Mouse (Mus musculus): ENCODE measurements at regions not wholly inside any gene's neighbourhood (a gene's known extent, or its start where the extent isn't known, plus 50 kb on each side); places are given as distances from the start of the nearest gene placed in this dataset.
A peak's percentile ranks its signal among the peaks of the same experiment; 100 is the strongest.

- Histone ChIP-seq H3K27me3 (replicated peaks; ENCODE audit: control insufficient read depth, insufficient read depth, low read length) (0 out of 2 replicates have a peak, but pooled peaks cover 3% of the 10 kb centered on the region), H3K4me2 (replicated peaks; ENCODE audit: low read depth) (no peak overlapping the region), H3K4me1 (replicated peaks; ENCODE audit: control insufficient read depth, insufficient read depth, low read length) (no peaks in the 10 kb centered on the region), H3K4me3 (ENCODE audit: low read depth, low read length) (no peak overlapping the region), H3K9ac (ENCODE audit: low read depth, low read length) (no peak overlapping the region), H3K36me3 (ENCODE audit: control insufficient read depth, insufficient read depth) (no peaks in the 10 kb centered on the region), H3K9me3 (ENCODE audit: control insufficient read depth) (no peaks in the 10 kb centered on the region), H3K27ac (ENCODE audit: low read depth, low read length) (no peak overlapping the region)
- WGBS: 60% methylated on average over 10 of the region's 10 CpGs
- no peak for ATAC-seq
- TF ChIP-seq CTCF (IDR thresholded peaks at IDR 0.05; ENCODE audit: low read depth): no peak
Measured at GRCm38 (mm10) chr17:85876853-85877252, 188.8 kb upstream of the Six2 start.

GRCm38 (mm10) chr17:85873853-85874586 lies 185.9 kb upstream of the Six2 start:
- H3K9me3 ChIP-seq (ENCODE audit: control insufficient read depth): no peaks in the 10 kb centered on the region
- no peak overlapping the region for H3K9ac ChIP-seq (ENCODE audit: low read depth, low read length)
- no peak overlapping the region for H3K4me3 ChIP-seq (ENCODE audit: low read depth, low read length)
- no peak for TF ChIP-seq CTCF (IDR thresholded peaks at IDR 0.05; ENCODE audit: low read depth)
- H3K4me1 ChIP-seq (replicated peaks; ENCODE audit: control insufficient read depth, insufficient read depth, low read length): no peaks in the 10 kb centered on the region
- peak overlapping the region; percentile 14; the same call in 1 of the 2 replicates for H3K4me2 ChIP-seq (replicated peaks; ENCODE audit: low read depth)
- no peak overlapping the region for H3K27ac ChIP-seq (ENCODE audit: low read depth, low read length)
- WGBS: 30% methylated on average over 13 of the region's 13 CpGs
- H3K27me3 ChIP-seq (replicated peaks; ENCODE audit: control insufficient read depth, insufficient read depth, low read length): 0 out of 2 replicates have a peak, but pooled peaks cover 3% of the 10 kb centered on the region
- no peaks in the 10 kb centered on the region for H3K36me3 ChIP-seq (ENCODE audit: control insufficient read depth, insufficient read depth)
- ATAC-seq: no peak

- ATAC-seq: no peak
- H3K4me1 ChIP-seq (replicated peaks; ENCODE audit: control insufficient read depth, insufficient read depth, low read length): no peaks in the 10 kb centered on the region
- H3K4me3 ChIP-seq (ENCODE audit: low read depth, low read length): no peak overlapping the region
- no peak overlapping the region for H3K4me2 ChIP-seq (replicated peaks; ENCODE audit: low read depth)
- H3K27ac ChIP-seq (ENCODE audit: low read depth, low read length): no peak overlapping the region
- H3K27me3 ChIP-seq (replicated peaks; ENCODE audit: control insufficient read depth, insufficient read depth, low read length): 0 out of 2 replicates have a peak, but pooled peaks cover 3% of the 10 kb centered on the region
- no peaks in the 10 kb centered on the region for H3K36me3 ChIP-seq (ENCODE audit: control insufficient read depth, insufficient read depth)
- H3K9me3 ChIP-seq (ENCODE audit: control insufficient read depth): no peaks in the 10 kb centered on the region
- WGBS: 58% methylated on average over 6 of the region's 6 CpGs
- no peak for TF ChIP-seq CTCF (IDR thresholded peaks at IDR 0.05; ENCODE audit: low read depth)
- no peak overlapping the region for H3K9ac ChIP-seq (ENCODE audit: low read depth, low read length)
Measured at GRCm38 (mm10) chr17:85872903-85873413, 184.9 kb upstream of the Six2 start.

- H3K4me2 ChIP-seq (replicated peaks; ENCODE audit: low read depth): no peak overlapping the region
- no peak overlapping the region for H3K9ac ChIP-seq (ENCODE audit: low read depth, low read length)
- no peaks in the 10 kb centered on the region for H3K4me1 ChIP-seq (replicated peaks; ENCODE audit: control insufficient read depth, insufficient read depth, low read length)
- TF ChIP-seq CTCF (IDR thresholded peaks at IDR 0.05; ENCODE audit: low read depth): no peak
- H3K4me3 ChIP-seq (ENCODE audit: low read depth, low read length): no peak overlapping the region
- 62% methylated on average over 8 of the region's 8 CpGs for WGBS
- no peaks in the 10 kb centered on the region for H3K36me3 ChIP-seq (ENCODE audit: control insufficient read depth, insufficient read depth)
- no peak for ATAC-seq
- no peak overlapping the region for H3K27ac ChIP-seq (ENCODE audit: low read depth, low read length)
- H3K9me3 ChIP-seq (ENCODE audit: control insufficient read depth): no peaks in the 10 kb centered on the region
- 0 out of 2 replicates have a peak, but pooled peaks cover 3% of the 10 kb centered on the region for H3K27me3 ChIP-seq (replicated peaks; ENCODE audit: control insufficient read depth, insufficient read depth, low read length)
Measured at GRCm38 (mm10) chr17:85870406-85870805, 182.3 kb upstream of the Six2 start.

GRCm38 (mm10) chr17:85869179-85869578 lies 181.1 kb upstream of the Six2 start:
- Histone ChIP-seq H3K27me3 (replicated peaks; ENCODE audit: control insufficient read depth, insufficient read depth, low read length) (no peaks in the 10 kb centered on the region), H3K9me3 (ENCODE audit: control insufficient read depth) (no peaks in the 10 kb centered on the region), H3K36me3 (ENCODE audit: control insufficient read depth, insufficient read depth) (no peaks in the 10 kb centered on the region), H3K4me1 (replicated peaks; ENCODE audit: control insufficient read depth, insufficient read depth, low read length) (no peaks in the 10 kb centered on the region), H3K9ac (ENCODE audit: low read depth, low read length) (no peak overlapping the region), H3K4me3 (ENCODE audit: low read depth, low read length) (no peak overlapping the region), H3K4me2 (replicated peaks; ENCODE audit: low read depth) (no peak overlapping the region), H3K27ac (ENCODE audit: low read depth, low read length) (no peak overlapping the region)
- ATAC-seq: no peak
- TF ChIP-seq CTCF (IDR thresholded peaks at IDR 0.05; ENCODE audit: low read depth): no peak
- 49% methylated on average over 5 of the region's 5 CpGs for WGBS

- ATAC-seq: no peak
- 72% methylated on average over 12 of the region's 12 CpGs for WGBS
- H3K4me2 ChIP-seq (replicated peaks; ENCODE audit: low read depth): no peak overlapping the region
- H3K9ac ChIP-seq (ENCODE audit: low read depth, low read length): no peak overlapping the region
- H3K27me3 ChIP-seq (replicated peaks; ENCODE audit: control insufficient read depth, insufficient read depth, low read length): no peaks in the 10 kb centered on the region
- H3K4me3 ChIP-seq (ENCODE audit: low read depth, low read length): no peak overlapping the region
- H3K27ac ChIP-seq (ENCODE audit: low read depth, low read length): no peak overlapping the region
- H3K4me1 ChIP-seq (replicated peaks; ENCODE audit: control insufficient read depth, insufficient read depth, low read length): no peaks in the 10 kb centered on the region
- H3K36me3 ChIP-seq (ENCODE audit: control insufficient read depth, insufficient read depth): no peaks in the 10 kb centered on the region
- no peaks in the 10 kb centered on the region for H3K9me3 ChIP-seq (ENCODE audit: control insufficient read depth)
- no peak for TF ChIP-seq CTCF (IDR thresholded peaks at IDR 0.05; ENCODE audit: low read depth)
Measured at GRCm38 (mm10) chr17:85867945-85868616, 180.0 kb upstream of the Six2 start.

Measured in intestine, postnatal 0 days (tissue).